Mouse (Mus musculus) spleen, adult 18-20 months (tissue): ENCODE data around the gene Tmem253.
"Not testable (repeated sequence)": the region's sequence is repeated elsewhere in the genome, so short reads cannot be mapped to it uniquely, and the experiment has no call there.

Experiments used
- DNase-seq, 2 experiments: peaks; one replicate each; pipeline ENCODE4 v3.0.0; 2022; ENCODE audit warnings: mixed read lengths in 2 of 2

The Tmem253 gene

GRCm38 (mm10) chr14:52022244-52022708 is 6.8 kb downstream of the Tmem253 start:
- DNase-seq = no peak

GRCm38 (mm10) chr14:52022709-52023459 is 7.4 kb downstream of the Tmem253 start:
- peak; percentile 77 to 88 for DNase-seq

- DNase-seq = no peak
Measured at GRCm38 (mm10) chr14:52024133-52024532, 8.7 kb downstream of the Tmem253 start.

GRCm38 (mm10) chr14:52026342-52026741 is 10.9 kb downstream of the Tmem253 start:
- no peak for DNase-seq

GRCm38 (mm10) chr14:52035926-52036325 is 20.5 kb downstream of the Tmem253 start:
- DNase-seq = no peak

- no peak for DNase-seq
Measured at GRCm38 (mm10) chr14:52039332-52039731, 23.9 kb downstream of the Tmem253 start.

- DNase-seq = not testable (repeated sequence)
Measured at GRCm38 (mm10) chr14:52042359-52042758, 26.9 kb downstream of the Tmem253 start, which contains the start of gene Olfr221. Gene Olfr221, minus strand, starts transcription at chr14:52042459.

GRCm38 (mm10) chr14:52043446-52043845 is 28.0 kb downstream of the Tmem253 start:
- no peak for DNase-seq

GRCm38 (mm10) chr14:52044901-52045678 is 29.6 kb downstream of the Tmem253 start:
- DNase-seq = no peak

- no peak for DNase-seq
Measured at GRCm38 (mm10) chr14:52045966-52046565, 30.6 kb downstream of the Tmem253 start.

GRCm38 (mm10) chr14:52052720-52053119 is 37.3 kb downstream of the Tmem253 start:
- not testable (repeated sequence) for DNase-seq

- no peak for DNase-seq
Measured at GRCm38 (mm10) chr14:52059982-52060381, 44.5 kb downstream of the Tmem253 start.

GRCm38 (mm10) chr14:52060800-52061199 is 45.3 kb downstream of the Tmem253 start:
- DNase-seq = no peak

GRCm38 (mm10) chr14:52061798-52062197 is 46.3 kb downstream of the Tmem253 start:
- DNase-seq = no peak

- no peak for DNase-seq
Measured at GRCm38 (mm10) chr14:52066135-52066534, 50.7 kb downstream of the Tmem253 start.
